Mouse (Mus musculus) NIH3T3 (cell line): ENCODE results near the gene Abtb1.
A peak's percentile ranks its signal among the peaks of the same experiment; 100 is the strongest.

Experiments
- DNase-seq: peaks from one replicate; pipeline ENCODE4 v3.0.0-alpha.2; 2012; ENCODE audit warnings: low read depth

The Abtb1 gene

DNA sequence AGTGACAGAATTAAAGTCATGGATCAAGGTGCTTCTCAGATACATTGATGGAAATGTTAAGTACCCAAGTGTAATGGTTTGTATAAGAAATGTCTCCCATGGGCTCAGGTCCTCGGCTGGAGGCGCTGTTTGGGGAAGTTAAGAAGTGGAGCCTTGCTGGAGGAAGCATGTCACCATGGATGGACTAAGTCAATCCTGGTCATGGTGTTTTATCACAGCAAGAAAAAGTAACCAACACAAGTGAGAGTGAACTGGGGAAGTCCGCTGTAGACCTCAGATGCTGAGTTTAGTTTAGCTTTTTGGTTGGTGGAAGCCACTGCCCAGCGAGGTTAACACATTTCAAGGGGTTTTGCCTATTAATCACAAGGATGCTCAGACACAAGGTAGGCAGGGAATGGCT lies 12.2 kb downstream of the Abtb1 start:
- DNase-seq = no peak

DNA sequence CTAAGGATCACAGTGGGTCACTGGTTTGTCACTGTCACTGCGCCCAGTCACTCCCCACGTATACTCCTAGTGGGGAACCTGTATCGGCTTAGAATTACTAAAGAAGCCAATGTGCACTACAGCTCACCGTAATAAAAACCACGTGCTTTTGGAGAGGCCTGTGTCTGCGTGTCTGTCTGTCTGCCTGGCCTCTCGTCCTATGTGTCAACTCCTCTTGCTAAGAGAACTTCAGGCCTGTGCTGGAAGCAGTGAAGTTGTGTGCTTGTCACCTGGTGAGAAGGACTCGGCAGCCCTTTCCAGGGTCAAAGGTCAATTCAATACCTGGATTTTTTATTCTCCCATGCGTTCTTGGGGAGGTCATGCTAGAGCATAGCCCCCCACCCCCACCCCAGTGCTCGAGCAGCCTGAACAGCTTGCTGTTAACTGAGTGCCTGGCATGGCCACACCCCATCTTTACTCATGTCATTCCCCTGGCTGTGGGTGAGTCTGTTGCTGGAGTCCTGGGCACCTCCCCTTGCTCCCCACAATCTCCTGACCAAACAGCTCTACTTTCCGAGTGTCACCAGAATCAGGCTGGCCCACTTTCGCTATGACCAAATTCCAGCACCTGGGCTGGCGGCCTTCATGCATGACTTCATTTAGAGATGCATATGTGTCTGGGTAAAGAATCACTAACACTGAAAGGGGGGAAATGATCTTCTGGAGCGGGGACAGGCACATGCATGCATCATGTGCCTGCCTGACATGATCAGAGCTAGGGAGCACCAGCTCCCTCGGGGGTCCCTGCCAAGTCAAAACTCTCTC lies 13.4 kb downstream of the Abtb1 start:
- DNase-seq = no peak

DNA sequence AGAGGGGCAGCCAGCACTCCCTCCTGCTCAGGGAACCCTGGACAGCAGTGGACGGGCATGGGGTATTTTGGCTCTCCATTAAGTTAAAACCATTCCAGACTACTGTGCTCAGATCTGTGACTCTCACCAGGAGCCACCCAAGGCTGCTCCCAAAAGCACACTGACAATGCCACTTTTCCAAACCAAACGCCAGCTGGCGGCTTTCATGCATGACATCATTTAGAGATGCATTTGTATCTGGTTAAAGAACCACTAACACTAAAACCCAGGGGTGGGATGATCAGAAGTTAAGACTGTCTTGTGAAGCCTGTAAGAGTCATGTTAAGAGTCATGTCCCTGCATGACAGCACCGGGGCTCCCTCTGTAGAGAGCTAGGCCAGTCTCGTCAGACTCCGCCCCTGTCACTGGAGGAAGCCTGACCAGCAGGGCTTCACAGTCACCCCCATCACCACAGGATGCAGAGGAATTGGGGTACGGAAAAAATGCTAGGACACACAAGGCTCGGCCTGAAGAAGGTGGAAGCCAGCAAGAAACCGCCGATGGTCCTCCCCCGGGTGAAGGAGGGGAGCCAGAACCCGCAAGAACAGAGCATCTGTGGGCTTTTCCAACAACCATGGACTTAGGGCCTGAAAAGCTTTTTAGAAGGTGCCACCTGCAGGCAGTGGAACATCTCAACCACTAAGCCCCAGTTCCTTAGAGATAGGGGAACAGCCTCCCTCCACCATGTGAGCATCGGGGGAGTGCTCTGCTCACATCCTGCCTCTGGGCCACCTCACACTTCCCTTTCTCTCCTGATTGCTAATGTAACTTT lies 14.2 kb downstream of the Abtb1 start:
- DNase-seq = no peak

DNA sequence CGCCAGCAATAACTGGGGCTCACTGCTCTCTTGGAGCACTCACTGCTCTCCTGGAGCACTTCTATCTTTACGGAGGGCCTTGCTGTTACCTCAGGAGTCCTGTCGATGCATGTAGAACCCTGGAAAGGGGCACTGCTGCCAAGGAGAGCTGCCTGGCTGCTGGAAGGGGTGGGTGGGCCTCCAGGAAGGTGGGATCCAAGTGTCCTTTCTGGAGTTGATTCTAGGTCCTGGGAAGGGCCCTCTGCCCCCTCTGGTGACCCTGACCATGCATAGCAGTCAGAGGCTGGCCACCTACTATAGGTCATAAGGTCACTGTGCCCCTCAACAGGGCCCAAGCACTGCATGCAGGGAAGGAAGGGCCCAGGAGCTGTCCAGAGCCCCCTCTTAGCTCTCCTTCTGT lies 14.8 kb downstream of the Abtb1 start:
- no peak for DNase-seq

DNA sequence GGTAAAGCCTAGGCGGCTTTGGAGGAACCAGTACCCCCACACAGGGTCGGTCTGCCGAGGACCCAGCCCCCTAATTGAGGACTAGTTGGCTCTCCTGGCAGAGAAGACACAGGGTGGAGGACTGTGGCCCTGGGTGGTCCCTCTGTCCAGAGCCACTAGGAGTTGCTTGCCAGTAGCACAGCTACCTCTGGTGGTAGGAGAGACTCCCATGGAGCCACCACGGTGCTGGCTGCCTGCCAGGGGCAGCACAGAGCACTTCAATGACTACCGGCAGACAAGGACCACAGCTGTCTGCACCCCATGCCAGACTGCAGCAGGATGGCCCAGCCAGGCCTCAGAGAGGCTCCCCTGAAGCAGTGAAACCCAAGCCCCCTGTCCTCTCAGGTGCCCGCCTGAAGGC lies 15.2 kb downstream of the Abtb1 start:
- peak; percentile 32 for DNase-seq

GRCm38 (mm10) chr6:88826088-88826487 lies 15.7 kb downstream of the Abtb1 start:
- DNase-seq = no peak

GRCm38 (mm10) chr6:88824183-88824582 lies 17.6 kb downstream of the Abtb1 start:
- no peak for DNase-seq

DNA sequence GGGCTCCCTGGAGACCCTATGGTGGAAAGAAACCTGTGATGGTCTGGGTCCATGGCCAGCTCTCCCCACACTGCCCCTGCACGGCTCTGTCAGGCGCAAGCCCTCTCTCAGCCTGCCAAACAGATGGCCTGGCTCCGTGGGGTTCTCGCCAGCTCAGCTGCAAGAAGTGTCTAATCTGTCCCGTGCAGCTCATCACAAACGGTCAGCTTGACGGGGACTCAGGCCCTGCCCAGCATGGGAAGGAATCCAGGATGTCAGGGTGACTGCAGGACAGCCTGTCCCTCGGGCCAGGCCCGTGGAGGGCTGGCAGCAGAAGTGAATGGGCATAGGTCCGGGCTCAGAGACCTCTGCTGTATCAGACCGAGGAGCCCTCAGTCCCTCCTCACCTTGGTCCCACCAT lies 19.9 kb downstream of the Abtb1 start:
- no peak for DNase-seq

- DNase-seq = no peak
These were observed 20.5 kb downstream of the Abtb1 start for GRCm38 (mm10) chr6:88821294-88821693.

- no peak for DNase-seq
These were observed 20.9 kb downstream of the Abtb1 start for GRCm38 (mm10) chr6:88820853-88821252.

DNA sequence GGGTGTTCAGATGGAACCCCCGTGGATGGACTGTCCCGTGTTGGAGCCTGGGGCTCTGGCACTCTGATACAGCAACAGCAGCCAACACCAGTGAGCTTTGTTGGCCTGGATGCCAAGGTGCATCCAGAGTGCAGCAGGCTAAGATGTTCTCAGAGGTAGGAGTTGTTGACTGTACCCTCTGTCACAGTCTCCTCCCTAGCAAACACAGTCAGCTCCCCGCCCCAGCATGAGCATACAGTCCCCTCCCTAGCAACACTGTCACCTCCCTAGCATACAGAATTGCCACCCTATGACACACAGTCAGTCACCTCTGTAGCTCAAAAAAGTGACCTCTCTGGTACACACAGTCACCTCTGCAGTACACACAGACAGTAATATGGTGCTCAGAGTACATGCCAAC lies 24.9 kb downstream of the Abtb1 start:
- no peak for DNase-seq

- no peak for DNase-seq
These were observed 26.3 kb downstream of the Abtb1 start for GRCm38 (mm10) chr6:88815489-88815888.

DNA sequence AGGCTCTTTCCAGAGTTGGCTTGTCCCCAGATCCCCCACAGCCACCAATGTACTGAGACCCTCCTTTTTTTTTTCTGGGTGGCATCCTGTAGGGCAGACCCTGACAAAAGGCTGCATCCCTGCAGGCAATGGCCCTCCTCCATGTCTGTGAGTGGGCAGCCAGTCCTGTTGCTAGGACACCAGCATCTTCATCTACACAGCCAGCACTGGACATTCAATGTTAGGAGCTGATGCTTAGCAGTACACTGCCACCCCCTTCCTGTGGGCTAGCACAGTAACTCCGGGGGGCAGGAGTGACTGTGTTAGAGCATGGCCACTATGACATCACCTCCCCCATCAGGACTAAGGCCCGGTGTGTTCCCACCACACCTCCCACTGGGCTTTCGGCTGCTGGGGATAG lies 26.7 kb downstream of the Abtb1 start:
- no peak for DNase-seq

DNA sequence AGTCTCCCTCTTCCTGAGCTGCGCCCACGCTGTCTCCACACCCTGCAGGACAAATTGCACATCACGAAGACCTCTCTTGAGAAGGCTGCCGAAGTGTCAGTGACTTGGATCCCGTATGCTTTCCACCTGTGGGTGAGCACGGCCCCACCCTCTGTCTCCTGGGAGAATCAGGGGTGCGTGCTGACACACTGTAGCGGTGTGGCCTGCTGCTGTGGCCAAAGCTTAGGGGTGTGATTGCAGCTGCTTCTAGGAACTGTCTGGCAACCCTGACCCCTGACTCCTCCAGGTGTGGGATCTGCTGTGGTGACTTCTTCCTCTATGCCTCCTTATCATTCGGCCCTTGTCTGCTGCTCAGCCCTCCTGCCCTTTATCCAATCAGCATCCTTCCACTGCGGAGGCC lies 28.0 kb downstream of the Abtb1 start:
- DNase-seq = no peak

GRCm38 (mm10) chr6:88812886-88813285 lies 28.9 kb downstream of the Abtb1 start:
- DNase-seq = peak; percentile 75

DNA sequence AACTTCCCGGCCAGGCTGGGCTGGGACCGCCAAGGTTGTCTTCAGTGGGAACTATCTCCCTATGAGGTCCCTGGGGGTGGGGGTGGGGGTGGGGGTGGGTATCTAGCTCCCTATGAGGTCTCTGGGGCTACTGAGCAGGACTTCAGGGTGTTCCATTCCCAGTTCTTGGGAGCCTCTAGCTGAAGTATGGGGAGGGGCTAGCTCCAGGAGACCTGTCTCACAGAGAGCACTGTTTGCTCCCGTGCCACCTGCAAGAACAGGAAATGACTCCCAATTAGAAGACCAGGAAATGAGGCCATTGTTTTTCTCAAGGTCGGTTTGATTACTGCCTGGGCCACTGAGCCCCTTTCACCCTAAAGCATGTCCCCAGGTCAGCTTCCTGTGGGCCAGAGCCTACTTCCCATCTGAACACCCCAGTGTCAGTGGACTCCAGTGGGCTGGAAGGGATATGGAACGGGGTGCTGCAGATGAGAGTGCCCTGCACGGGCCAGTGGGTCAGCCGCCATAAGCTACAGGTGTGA lies 29.8 kb downstream of the Abtb1 start:
- no peak for DNase-seq

GRCm38 (mm10) chr6:88811396-88811795 lies 30.4 kb downstream of the Abtb1 start:
- no peak for DNase-seq

DNA sequence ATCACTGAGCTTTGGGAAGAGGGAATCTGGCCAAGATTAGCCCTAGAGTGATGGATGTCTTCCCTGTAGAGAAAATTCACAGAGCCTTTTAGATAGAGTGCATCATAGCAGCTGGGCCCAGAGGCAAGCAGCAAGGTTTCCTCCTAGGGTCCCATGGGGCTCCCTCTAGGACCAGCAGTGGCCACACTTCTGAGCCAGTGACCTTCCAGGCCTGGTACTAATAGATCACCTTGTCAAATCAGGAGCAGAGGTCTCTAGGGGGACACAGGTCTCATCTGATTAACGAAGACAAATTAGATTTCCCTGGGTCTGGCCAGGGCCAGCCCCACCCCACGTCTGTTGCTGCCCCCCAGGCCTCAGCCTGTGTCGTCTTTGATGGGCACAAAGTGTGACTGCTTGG lies 31.5 kb downstream of the Abtb1 start:
- no peak for DNase-seq

GRCm38 (mm10) chr6:88809091-88810037 lies 32.4 kb downstream of the Abtb1 start:
- no peak for DNase-seq

DNA sequence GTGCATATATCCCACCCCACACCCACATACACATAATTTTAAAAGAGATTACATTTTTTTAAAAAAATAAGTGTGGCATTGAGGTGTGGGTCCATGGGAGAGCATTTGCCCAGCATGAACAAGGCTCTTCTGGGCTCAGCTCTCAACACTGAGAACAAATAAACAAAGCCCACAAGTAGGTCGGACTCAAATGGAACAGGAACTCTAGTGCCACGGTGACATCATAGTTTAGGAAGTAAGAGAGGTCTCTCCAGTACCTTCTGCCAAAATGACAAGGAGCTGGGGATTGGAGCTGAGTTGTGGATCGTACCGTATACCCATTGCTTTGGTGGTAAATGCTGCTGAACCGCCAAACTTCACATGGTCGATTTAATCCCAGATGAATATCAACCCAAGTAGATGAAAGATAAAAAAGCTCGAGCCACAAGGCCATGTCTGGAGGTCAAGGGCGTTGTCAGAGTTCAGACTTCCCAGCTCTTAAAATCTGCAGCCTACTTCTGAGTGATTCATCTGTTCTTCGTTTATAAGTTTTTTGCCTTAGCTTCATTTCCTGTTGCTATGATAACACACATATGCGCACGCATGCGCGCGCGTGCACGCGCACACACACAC lies 36.7 kb downstream of the Abtb1 start:
- no peak for DNase-seq

DNA sequence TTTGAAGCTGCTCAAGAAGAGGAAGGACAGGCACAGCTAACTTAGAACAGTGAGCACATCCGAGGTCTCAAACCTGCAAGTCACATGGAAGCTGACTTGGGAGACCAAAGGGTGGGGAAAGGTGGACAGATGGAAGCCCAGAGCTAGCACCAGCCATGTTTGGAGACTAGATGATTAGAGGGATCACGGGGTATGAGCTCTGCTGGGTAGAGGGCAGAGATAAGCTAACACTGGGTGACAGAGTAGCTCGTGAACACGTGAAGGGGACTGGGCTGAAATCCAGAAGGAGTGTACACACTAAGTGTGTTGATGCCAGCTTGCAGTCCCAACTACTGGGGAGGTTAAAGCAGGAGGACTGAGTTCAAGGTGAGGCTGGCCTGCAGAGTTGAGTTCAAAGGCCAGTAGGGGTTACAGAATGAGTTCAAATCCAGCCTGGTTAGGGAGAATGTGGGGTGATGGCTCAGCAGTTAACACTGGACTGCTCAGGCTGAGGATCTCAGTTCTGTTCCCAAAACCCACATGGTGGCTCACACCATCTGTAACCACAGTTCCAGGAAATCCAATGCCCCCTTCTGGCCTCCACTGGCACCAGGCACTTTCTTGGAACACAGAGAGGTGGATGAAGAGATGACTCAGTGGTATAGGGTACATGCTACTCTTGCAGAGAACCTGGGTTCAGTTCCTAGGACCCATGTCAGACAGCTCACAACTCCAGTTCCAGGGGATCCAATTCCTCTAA lies 37.7 kb downstream of the Abtb1 start:
- DNase-seq = no peak
